Mouse (Mus musculus) left cerebral cortex, adult 11 months (tissue): Measurements from ENCODE around the gene Rplp2.

Source experiments
- DNase-seq: peaks from one replicate; pipeline ENCODE4 v3.0.0; 2022; ENCODE audit warnings: low spot score

Rplp2 gene

DNA sequence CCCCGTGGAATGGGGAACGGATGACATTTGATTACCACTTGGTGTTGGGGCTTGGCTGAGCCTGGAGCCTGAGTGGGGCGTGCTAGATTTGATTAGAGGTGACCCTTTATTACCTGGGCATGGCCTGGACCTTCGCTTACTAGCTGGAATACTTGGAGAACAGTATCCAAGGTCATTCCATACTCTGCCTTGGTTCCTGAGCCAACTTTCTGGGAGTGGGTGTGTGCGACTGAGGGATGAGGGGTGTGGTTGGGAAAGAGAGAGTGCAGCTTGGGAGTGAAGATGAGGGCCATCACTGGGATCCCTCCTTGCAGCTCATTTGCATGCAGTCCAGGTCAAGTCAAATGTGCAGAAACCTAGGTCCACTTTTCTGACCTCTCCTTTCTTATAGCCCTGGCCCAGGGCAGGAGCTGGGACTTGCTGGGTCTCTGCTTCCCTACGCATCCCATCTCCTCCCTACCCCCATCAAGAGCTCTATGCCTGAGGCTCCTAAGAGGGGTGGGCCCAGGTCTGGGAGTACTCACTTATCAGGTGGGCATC lies 36.0 kb downstream of the Rplp2 start:
- no peak for DNase-seq

DNA sequence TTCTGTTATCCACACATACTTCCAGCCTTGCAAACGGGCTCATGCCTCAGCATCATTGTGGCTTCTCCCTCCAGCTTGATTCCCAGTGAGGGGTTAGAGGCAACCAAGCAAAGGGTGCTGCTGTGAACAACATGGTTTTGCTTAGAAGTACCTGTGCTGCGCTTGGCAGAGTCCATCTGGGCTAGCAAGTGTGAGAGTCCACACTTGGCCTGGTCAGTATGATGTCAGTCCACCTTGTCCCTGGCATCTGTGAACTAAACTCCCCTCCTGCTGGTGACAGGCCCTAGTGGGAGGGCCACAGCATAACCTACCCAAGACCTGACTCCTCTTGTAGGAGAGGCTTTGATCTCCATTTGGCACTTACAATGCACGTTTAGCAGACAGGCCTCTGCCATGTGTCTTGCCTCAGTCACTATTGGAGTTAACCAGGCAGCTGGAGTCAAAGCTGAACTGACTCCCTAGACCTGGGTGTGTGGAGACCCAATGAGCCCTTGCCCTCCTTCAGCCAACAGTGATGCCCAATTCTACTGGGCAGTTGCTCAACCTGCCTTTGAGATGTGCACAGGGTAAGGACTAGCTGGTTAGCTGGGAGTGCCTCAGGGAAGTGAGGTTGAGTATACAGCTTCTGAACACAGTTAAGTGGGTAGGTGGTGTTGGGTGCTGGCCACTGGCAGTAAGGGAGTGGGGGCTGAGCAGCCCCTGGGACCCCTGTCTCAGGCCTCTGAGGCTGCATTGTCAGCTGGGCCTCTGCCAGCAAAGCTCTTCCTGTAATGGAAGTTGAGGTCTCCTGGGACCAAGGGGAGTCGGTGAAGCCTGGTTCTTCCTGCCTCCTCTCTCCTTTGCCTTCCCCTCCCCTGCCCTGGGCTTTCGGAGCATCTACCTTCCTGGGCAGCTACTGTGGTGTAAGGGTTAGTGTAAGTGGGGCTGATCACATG lies 37.3 kb downstream of the Rplp2 start:
- DNase-seq = no peak

DNA sequence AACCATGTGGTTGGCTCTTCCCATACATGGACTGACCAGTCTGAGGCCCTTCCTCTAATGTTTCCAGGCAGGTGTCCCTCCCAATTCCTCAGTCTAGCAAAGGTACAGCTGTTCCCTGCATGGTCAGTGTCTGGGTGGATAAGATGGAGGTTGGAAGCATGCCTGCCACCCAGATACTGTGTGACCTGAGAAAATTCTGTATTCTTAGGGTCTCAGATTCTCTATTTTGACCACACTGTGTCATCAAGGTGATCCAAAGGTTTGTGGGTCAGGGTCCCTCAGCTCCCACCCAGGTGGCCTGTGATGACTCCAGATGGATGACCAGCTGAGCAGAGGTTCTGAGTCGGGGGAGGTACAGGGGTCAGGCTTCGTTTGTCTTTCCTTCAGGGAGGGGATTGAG lies 38.0 kb downstream of the Rplp2 start:
- no peak for DNase-seq

DNA sequence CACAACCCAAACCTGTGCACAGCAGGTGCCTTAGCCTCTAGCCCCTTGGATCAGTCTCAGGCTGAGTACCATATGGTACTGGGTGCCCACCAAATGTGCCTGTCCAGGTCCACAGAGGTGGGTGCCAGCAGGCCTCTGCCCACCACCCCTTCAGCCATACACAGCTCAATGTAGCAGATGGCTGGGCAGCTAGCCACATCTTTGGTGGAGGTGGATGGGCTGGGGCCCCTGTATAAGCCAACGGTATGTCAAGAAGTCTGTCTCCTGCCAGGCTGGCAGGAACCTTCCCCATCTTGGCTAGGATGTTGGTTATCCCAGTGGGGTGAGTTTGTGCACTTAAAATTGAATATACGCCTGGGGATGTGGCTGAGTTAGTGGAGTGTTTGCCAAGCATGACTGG lies 38.4 kb downstream of the Rplp2 start:
- no peak for DNase-seq

DNA sequence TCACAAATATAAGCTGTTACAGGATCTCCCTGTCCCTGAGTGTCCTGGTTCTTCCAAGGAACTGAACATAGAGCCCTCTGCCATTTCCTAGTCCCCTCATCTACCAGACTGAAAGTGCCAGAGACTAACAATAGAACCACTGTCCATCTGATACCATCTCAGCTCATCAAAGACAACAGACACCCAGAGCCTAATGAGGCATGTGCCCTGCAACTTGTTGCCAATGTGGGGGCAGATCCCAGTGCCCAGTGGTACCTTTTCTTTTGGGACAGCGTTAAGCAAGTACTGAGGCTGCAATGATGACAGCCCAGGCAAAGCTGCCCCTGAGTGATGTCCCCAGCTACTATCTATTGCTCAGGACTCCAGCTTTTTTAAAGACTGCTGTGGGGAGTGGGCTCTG lies 39.1 kb downstream of the Rplp2 start:
- no peak for DNase-seq

DNA sequence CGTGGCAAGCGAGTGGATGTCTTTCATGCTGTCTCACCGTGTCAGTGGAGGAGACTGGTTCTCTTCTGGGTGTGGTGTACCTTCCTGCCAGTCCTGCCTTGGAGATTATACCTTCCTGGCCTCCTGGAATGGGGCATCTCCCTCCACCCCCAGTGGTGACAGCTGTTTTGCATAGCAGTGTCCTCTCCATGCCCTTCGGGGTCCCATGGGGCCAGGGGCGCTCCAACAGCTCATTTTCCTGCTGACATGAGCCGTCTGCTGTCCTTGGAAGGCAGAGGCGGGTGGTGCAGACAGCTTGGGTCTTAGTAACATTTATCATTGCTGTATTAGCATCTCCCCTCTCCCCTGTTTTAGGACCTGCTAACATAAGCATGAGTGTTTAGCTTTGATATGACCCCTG lies 40.0 kb downstream of the Rplp2 start:
- DNase-seq = no peak

DNA sequence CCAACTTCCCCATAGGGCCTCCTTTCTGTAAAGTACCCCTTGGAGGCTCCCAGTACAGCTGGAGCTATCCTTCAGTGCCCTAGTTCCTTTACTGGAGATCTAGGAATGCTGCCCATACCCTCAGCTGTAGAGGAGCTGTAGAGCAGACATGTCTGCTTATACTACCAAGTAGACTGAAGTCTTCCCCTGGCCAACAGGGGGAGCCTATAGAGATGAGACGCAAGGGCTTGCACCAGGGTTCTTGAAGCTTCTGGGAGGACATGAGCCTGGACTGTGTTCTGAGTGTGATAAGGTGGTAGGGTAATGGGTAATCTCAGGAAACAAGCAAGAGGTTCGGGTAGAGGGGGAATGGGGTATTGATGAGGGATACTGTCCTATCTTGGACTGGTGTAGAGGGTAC lies 44.0 kb downstream of the Rplp2 start:
- no peak for DNase-seq

DNA sequence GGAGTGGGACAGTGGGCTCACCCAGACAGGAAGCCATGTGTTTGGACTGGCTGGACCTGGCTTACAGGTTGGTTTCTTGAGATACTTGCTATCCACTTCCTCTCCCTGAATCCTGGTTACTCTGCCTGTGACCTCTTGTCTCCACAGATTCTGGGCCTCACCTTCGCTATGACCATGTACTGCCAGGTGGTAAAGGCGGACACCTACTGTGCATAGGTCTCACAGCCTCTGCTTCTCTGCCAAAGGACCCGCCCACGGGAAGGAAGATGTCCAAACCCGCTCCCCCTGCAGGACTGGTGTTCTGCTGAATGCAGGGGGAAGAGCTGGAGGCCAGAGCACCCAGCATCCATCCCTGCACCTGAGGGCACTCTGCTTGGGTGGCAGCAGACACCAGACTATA lies 45.6 kb downstream of the Rplp2 start:
- no peak for DNase-seq

DNA sequence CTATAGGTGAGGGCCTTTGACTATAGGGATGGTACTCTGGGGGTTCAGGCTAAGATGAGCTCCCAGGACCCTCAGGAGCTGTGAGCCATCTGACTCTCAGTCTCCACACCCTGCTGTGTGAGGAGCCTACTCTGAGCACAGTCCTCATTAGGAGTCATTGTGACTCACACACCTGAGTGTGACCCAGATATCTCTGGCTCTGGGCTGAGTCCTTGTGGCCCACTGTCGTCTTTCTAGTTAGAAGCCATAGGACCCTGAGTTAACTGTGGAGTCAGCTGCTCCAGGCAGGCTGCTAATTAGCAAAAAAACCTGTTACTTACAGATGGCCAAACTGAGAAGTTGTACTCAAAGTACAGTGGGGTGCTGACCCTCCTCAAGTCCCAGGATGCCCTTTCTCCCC lies 46.6 kb downstream of the Rplp2 start:
- DNase-seq = no peak

DNA sequence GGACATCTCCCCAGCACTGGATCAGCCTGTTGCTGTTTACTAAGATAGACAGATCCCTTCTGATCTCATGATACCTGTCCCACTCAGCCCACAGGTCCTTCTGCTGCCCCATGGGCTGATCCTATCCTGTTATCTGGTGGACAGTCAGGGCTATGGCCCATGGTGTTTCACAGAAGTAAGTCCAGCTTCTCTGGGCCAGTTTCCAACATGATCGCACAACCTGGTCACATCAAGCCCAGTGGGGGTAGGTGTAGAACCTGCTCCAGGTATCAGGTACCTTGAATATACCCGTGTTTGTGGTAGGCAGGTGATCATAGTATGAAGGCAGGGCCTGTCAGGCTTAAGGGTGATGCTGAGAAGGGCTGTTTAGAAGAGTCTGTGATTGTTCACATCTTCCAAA lies 48.2 kb downstream of the Rplp2 start:
- no peak for DNase-seq

DNA sequence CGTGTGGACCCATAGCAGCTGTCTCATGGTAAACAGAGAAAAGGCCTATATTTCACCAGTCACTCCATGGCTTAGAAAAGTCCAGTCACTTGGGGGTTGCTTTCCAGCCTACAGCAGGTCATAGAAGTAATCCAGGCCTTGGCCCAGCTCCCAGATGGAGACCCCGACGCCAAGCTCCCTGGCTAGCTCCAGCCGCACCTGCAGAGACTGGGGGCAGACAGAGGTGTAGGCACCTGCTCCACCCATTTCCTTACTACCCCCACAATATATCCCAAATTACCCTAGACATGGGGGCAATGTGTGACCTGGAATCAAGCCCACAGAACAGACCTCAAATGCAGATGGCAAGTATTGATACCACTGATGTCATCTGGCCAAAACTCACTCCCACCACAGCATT lies 48.8 kb downstream of the Rplp2 start:
- no peak for DNase-seq

DNA sequence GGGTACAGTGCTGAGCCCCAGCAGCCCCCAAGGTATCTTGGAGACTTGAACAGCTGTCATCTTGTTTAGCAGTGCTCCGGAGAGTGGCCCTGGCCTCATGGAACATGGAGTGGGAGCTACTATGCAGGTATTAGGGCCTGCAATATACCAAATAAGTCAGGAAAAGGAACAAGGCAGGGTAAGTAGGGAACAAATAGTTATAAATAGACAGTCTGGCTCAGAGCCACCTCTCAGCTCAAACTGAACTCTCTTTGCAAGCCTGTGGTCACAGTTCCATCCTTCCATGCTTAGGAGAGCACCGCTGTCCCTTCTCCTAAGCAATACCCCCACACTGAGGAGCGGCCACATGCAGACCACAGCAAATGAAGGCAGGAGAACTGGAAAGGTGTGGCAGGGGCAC lies 50.4 kb downstream of the Rplp2 start:
- no peak for DNase-seq
